22 mouse cellular contexts compared by ENCODE assay signal in genomic region chr3:36522137-36522536, GRCm38 (mm10). TPM values are rescaled to one million over a fixed set of nuclear protein-coding genes. Genes with fewer than 3 reads are reported as not detected.
DNase-seq lines count a peak whose midpoint lies in the region; ATAC-seq lines count a peak whose summit lies in the region.
"Had no signal": no experiment of that assay in that cellular context is flagged by ENCODE, and none has a peak within 500 bp of the region (broad histone marks: within the 10 kb centered on the region; RNA-seq: fewer than 3 reads in every experiment).

No protein-coding gene starts in this region.

- H3K4me3 ChIP-seq in hindbrain, embryonic 10.5 days: peak overlapping the region; percentile 65; the same call in 1 of the 2 replicates
- H3K4me3 ChIP-seq in hindbrain, embryonic 13.5 days: no peak overlapping the region
- H3K4me3 ChIP-seq in forebrain, embryonic 13.5 days: no peak overlapping the region
- H3K4me3 ChIP-seq in midbrain, embryonic 12.5 days: 0 out of 2 replicates have a peak overlapping the region, but pooled peaks have one; percentile 61

- no peak overlapping the region for H3K9ac ChIP-seq in hindbrain, embryonic 13.5 days
- no peak overlapping the region for H3K9ac ChIP-seq in forebrain, embryonic 13.5 days
- no peak overlapping the region for H3K9ac ChIP-seq in midbrain, embryonic 12.5 days (replicated peaks)
- H3K9ac ChIP-seq: liver, embryonic 15.5 days had no signal

- no peak for DNase-seq in hindbrain, embryonic 10.5 days (ENCODE audit: low spot score)
- peak; percentile 31 for DNase-seq in retina, postnatal 1 day
- no peak for DNase-seq in frontal cortex, postnatal 36 days (ENCODE audit: low spot score in 2 of 2)
- DNase-seq: B cell, adult 2 months; gastrocnemius, postnatal 25 days; kidney, adult 2 months; kidney, postnatal 36 days; layer of hippocampus, postnatal 36 days; lung, postnatal 10 days; thymus, postnatal 4 days had no signal

- no peak for ATAC-seq in hindbrain, embryonic 13.5 days (ENCODE audit: low FRiP score)
- ATAC-seq in forebrain, embryonic 13.5 days: no peak
- no peak for ATAC-seq in midbrain, embryonic 12.5 days (ENCODE audit: low FRiP score, low read depth)
- ATAC-seq in granulocyte monocyte progenitor cell, adult 5-6 weeks (replicated peaks; ENCODE audit: poor library complexity, severe bottlenecking): no peak

- 4% methylated on average over 4 of the region's 4 CpGs for WGBS in hindbrain, embryonic 10.5 days
- WGBS in hindbrain, embryonic 13.5 days: 4% methylated on average over 4 of the region's 4 CpGs
- 2% methylated on average over 4 of the region's 4 CpGs for WGBS in forebrain, embryonic 13.5 days
- 2% methylated on average over 4 of the region's 4 CpGs for WGBS in midbrain, embryonic 12.5 days

- H3K4me2 ChIP-seq in hindbrain, embryonic 13.5 days: no peak overlapping the region; the same call in 1 of the 2 replicates
- peak overlapping the region; percentile 96 for H3K4me2 ChIP-seq in forebrain, embryonic 13.5 days
- H3K4me2 ChIP-seq in midbrain, embryonic 12.5 days (replicated peaks): peak overlapping the region; percentile 96

- no peak overlapping the region for H3K27ac ChIP-seq in hindbrain, embryonic 10.5 days
- H3K27ac ChIP-seq in hindbrain, embryonic 13.5 days: no peak overlapping the region
- H3K27ac ChIP-seq in forebrain, embryonic 13.5 days: no peak overlapping the region
- no peak overlapping the region for H3K27ac ChIP-seq in midbrain, embryonic 12.5 days (replicated peaks)
- H3K27ac ChIP-seq: embryonic facial prominence, embryonic 12.5 days; limb, embryonic 12.5 days; liver, embryonic 15.5 days had no signal

- H3K36me3 ChIP-seq in hindbrain, embryonic 10.5 days: no peaks in the 10 kb centered on the region
- no peaks in the 10 kb centered on the region for H3K36me3 ChIP-seq in hindbrain, embryonic 13.5 days
- no peaks in the 10 kb centered on the region for H3K36me3 ChIP-seq in forebrain, embryonic 13.5 days (ENCODE audit: poor library complexity, severe bottlenecking)
- H3K36me3 ChIP-seq in midbrain, embryonic 12.5 days: no peaks in the 10 kb centered on the region
- H3K36me3 ChIP-seq: embryonic facial prominence, embryonic 12.5 days; heart, embryonic 12.5 days; limb, embryonic 12.5 days; liver, embryonic 15.5 days had no signal

- peaks cover 48% of the 10 kb centered on the region for H3K27me3 ChIP-seq in hindbrain, embryonic 10.5 days (ENCODE audit: insufficient read depth, poor library complexity, severe bottlenecking)
- peaks cover 46% of the 10 kb centered on the region for H3K27me3 ChIP-seq in hindbrain, embryonic 13.5 days
- H3K27me3 ChIP-seq in forebrain, embryonic 13.5 days: peaks cover 31% of the 10 kb centered on the region
- H3K27me3 ChIP-seq in midbrain, embryonic 12.5 days: peaks cover 36% of the 10 kb centered on the region

- H3K4me1 ChIP-seq in hindbrain, embryonic 10.5 days (replicated peaks): peaks cover 15% of the 10 kb centered on the region
- peaks cover 14% of the 10 kb centered on the region for H3K4me1 ChIP-seq in hindbrain, embryonic 13.5 days (replicated peaks)
- peaks cover 14% of the 10 kb centered on the region for H3K4me1 ChIP-seq in forebrain, embryonic 13.5 days
- H3K4me1 ChIP-seq in midbrain, embryonic 12.5 days: peaks cover 7% of the 10 kb centered on the region
- H3K4me1 ChIP-seq: liver, embryonic 15.5 days had no signal

- no peaks in the 10 kb centered on the region for H3K9me3 ChIP-seq in hindbrain, embryonic 10.5 days
- H3K9me3 ChIP-seq in hindbrain, embryonic 13.5 days: no peaks in the 10 kb centered on the region
- H3K9me3 ChIP-seq in forebrain, embryonic 13.5 days (replicated peaks): no peaks in the 10 kb centered on the region
- no peaks in the 10 kb centered on the region for H3K9me3 ChIP-seq in midbrain, embryonic 12.5 days
- H3K9me3 ChIP-seq: embryonic facial prominence, embryonic 12.5 days; heart, embryonic 12.5 days; limb, embryonic 12.5 days; liver, embryonic 15.5 days had no signal

RNA-seq across cellular contexts. Expression of gene Gm11549, which starts 0.5 kb away (rescaled TPM):
- polyA plus RNA-seq in hindbrain, embryonic 10.5 days (2016; fragmentation: Nextera tagmentation; extraction: Ambion mirVana): 0.07 and 0.50 TPM in 2 replicates
- polyA plus RNA-seq in hindbrain, embryonic 13.5 days (2015; fragmentation: Nextera tagmentation; extraction: Ambion mirVana): 0.38 and 0.53 TPM in 2 replicates
- polyA plus RNA-seq in forebrain, embryonic 13.5 days (2015; fragmentation: Nextera tagmentation; extraction: Ambion mirVana): 0.57 and 0.63 TPM in 2 replicates
- polyA plus RNA-seq in midbrain, embryonic 12.5 days (2016; fragmentation: Nextera tagmentation; extraction: Ambion mirVana): 0.96 and 1.2 TPM in 2 replicates
- not detected in 2 replicates for total RNA-seq in granulocyte monocyte progenitor cell, adult 5-6 weeks (2014; fragmentation: Nextera tagmentation)
- total RNA-seq in granulocyte monocyte progenitor cell, adult 5-6 weeks (2017): not detected in 2 replicates
- total RNA-seq: adrenal gland, adult 18-20 months; gastrocnemius, postnatal 25 days; hematopoietic stem cell, adult 5-6 weeks; megakaryocyte-erythroid progenitor cell, adult 5-6 weeks had no signal
- polyA plus RNA-seq: kidney, adult 2 months; liver, embryonic 15.5 days had no signal

RNA-seq across cellular contexts. Expression of gene Exosc9, which starts 30.3 kb away (rescaled TPM):
- polyA plus RNA-seq in hindbrain, embryonic 10.5 days (2016; fragmentation: Nextera tagmentation; extraction: Ambion mirVana): 91.7 and 101 TPM in 2 replicates
- polyA plus RNA-seq in hindbrain, embryonic 13.5 days (2015; fragmentation: Nextera tagmentation; extraction: Ambion mirVana): 84.8 and 88.7 TPM in 2 replicates
- polyA plus RNA-seq in forebrain, embryonic 13.5 days (2015; fragmentation: Nextera tagmentation; extraction: Ambion mirVana): 86.9 and 95.8 TPM in 2 replicates
- 88.1 and 88.5 TPM in 2 replicates for polyA plus RNA-seq in midbrain, embryonic 12.5 days (2016; fragmentation: Nextera tagmentation; extraction: Ambion mirVana)
- total RNA-seq in granulocyte monocyte progenitor cell, adult 5-6 weeks (2014; fragmentation: Nextera tagmentation): 65.5 and 69.0 TPM in 2 replicates
- 118 and 150 TPM in 2 replicates for total RNA-seq in granulocyte monocyte progenitor cell, adult 5-6 weeks (2017)

RNA-seq across cellular contexts. Expression of gene 1810062G17Rik, which starts 46.4 kb away (rescaled TPM):
- polyA plus RNA-seq in hindbrain, embryonic 10.5 days (2016; fragmentation: Nextera tagmentation; extraction: Ambion mirVana): 0.36 and 0.63 TPM in 2 replicates
- polyA plus RNA-seq in hindbrain, embryonic 13.5 days (2015; fragmentation: Nextera tagmentation; extraction: Ambion mirVana): 0.30 TPM in 1 of 2 replicates, not detected in the other
- polyA plus RNA-seq in forebrain, embryonic 13.5 days (2015; fragmentation: Nextera tagmentation; extraction: Ambion mirVana): 0.18 and 0.39 TPM in 2 replicates
- 0.26 TPM in 1 of 2 replicates, not detected in the other for polyA plus RNA-seq in midbrain, embryonic 12.5 days (2016; fragmentation: Nextera tagmentation; extraction: Ambion mirVana)
- total RNA-seq in granulocyte monocyte progenitor cell, adult 5-6 weeks (2014; fragmentation: Nextera tagmentation): 1.7 TPM in 1 of 2 replicates, not detected in the other
- total RNA-seq in granulocyte monocyte progenitor cell, adult 5-6 weeks (2017): 2.4 TPM in 1 of 2 replicates, not detected in the other
- total RNA-seq: gastrocnemius, postnatal 25 days; hematopoietic stem cell, adult 5-6 weeks; layer of hippocampus, postnatal 36 days; megakaryocyte-erythroid progenitor cell, adult 5-6 weeks had no signal
- polyA plus RNA-seq: neural tube, embryonic 14.5 days had no signal

RNA-seq across cellular contexts. Expression of gene Anxa5, which starts 46.4 kb away (rescaled TPM):
- polyA plus RNA-seq in hindbrain, embryonic 10.5 days (2016; fragmentation: Nextera tagmentation; extraction: Ambion mirVana): 115 and 120 TPM in 2 replicates
- polyA plus RNA-seq in hindbrain, embryonic 13.5 days (2015; fragmentation: Nextera tagmentation; extraction: Ambion mirVana): 85.5 and 88.8 TPM in 2 replicates
- 45.4 and 50.5 TPM in 2 replicates for polyA plus RNA-seq in forebrain, embryonic 13.5 days (2015; fragmentation: Nextera tagmentation; extraction: Ambion mirVana)
- 75.4 and 90.1 TPM in 2 replicates for polyA plus RNA-seq in midbrain, embryonic 12.5 days (2016; fragmentation: Nextera tagmentation; extraction: Ambion mirVana)
- total RNA-seq in granulocyte monocyte progenitor cell, adult 5-6 weeks (2014; fragmentation: Nextera tagmentation): 125 TPM in 2 replicates
- 79.4 and 102 TPM in 2 replicates for total RNA-seq in granulocyte monocyte progenitor cell, adult 5-6 weeks (2017)

RNA-seq across cellular contexts. Expression of gene Ccna2, which starts 49.8 kb away (rescaled TPM):
- 217 and 241 TPM in 2 replicates for polyA plus RNA-seq in hindbrain, embryonic 10.5 days (2016; fragmentation: Nextera tagmentation; extraction: Ambion mirVana)
- polyA plus RNA-seq in hindbrain, embryonic 13.5 days (2015; fragmentation: Nextera tagmentation; extraction: Ambion mirVana): 44.0 TPM in 2 replicates
- 182 and 187 TPM in 2 replicates for polyA plus RNA-seq in forebrain, embryonic 13.5 days (2015; fragmentation: Nextera tagmentation; extraction: Ambion mirVana)
- 203 and 207 TPM in 2 replicates for polyA plus RNA-seq in midbrain, embryonic 12.5 days (2016; fragmentation: Nextera tagmentation; extraction: Ambion mirVana)
- total RNA-seq in granulocyte monocyte progenitor cell, adult 5-6 weeks (2014; fragmentation: Nextera tagmentation): 72.6 and 87.7 TPM in 2 replicates
- 189 and 192 TPM in 2 replicates for total RNA-seq in granulocyte monocyte progenitor cell, adult 5-6 weeks (2017)

Comparison
In these comparisons a context has a peak if more than half of its experiments do, and no peak if none do; other contexts are left out.
1. H3K4me3 ChIP-seq: peak in hindbrain, embryonic 10.5 days (single experiment) and midbrain, embryonic 12.5 days (single experiment); none in hindbrain, embryonic 13.5 days (single experiment) and forebrain, embryonic 13.5 days (single experiment).